Mouse (Mus musculus) stomach, embryonic 16.5 days (tissue): ENCODE results near the gene Sbds. TPM values are rescaled to one million over a fixed set of nuclear protein-coding genes. Genes with fewer than 3 reads are reported as not detected.

Experiments
- ATAC-seq: fragments of 200-750 bp; cut with Nextera tagmentation; 2 replicates; pipeline ENCODE4 v1.8.0; 2017; ENCODE audit warnings: moderate number of reproducible peaks, moderate TSS enrichment; ENCODE audit not compliant: insufficient read depth, low FRiP score
- H3K27ac ChIP-seq: fragments of 300-500 bp; sonication (generic); 2 replicates; pipeline ENCODE4 v1.5.1; 2014; ENCODE audit warnings: low read length
- H3K27me3 ChIP-seq: fragments of 300-500 bp; sonication (generic); 2 replicates; pipeline ENCODE4 v1.6.1; 2014; ENCODE audit warnings: low read length, control low read depth, mixed read lengths; ENCODE audit not compliant: control insufficient read depth, insufficient read depth
- H3K36me3 ChIP-seq: fragments of 300-500 bp; sonication (generic); 2 replicates; pipeline ENCODE4 v1.6.1; 2014; ENCODE audit warnings: low read length; ENCODE audit not compliant: control insufficient read depth, insufficient read depth
- H3K4me1 ChIP-seq: fragments of 300-500 bp; sonication (generic); 2 replicates; pipeline ENCODE4 v1.6.1; 2014; ENCODE audit warnings: low read length, control low read depth, mixed read lengths; ENCODE audit not compliant: control insufficient read depth, insufficient read depth
- H3K4me2 ChIP-seq: fragments of 300-500 bp; sonication (generic); 2 replicates; pipeline ENCODE4 v1.6.1; 2014; ENCODE audit warnings: low read depth, low read length, mixed read lengths
- H3K4me3 ChIP-seq: fragments of 300-500 bp; sonication (generic); replicated peaks from 2 replicates; pipeline ENCODE4 v1.5.1; 2014; ENCODE audit warnings: mild to moderate bottlenecking, low read length
- H3K9ac ChIP-seq: fragments of 300-500 bp; sonication (generic); 2 replicates; pipeline ENCODE4 v1.6.1; 2014; ENCODE audit warnings: low read length
- H3K9me3 ChIP-seq: fragments of 300-500 bp; sonication (generic); replicated peaks from 2 replicates; pipeline ENCODE4 v1.6.1; 2016; ENCODE audit warnings: low read length, control low read depth; ENCODE audit not compliant: control insufficient read depth
- WGBS: fragments of 180-500 bp; shearing (Covaris S2); extraction: QIAGEN DNeasy Blood & Tissue Kit; methylation state at CpG from one replicate; pipeline ENCODE4 v1.1.7; 2014; 5-methylcytosine and 5-hydroxymethylcytosine counted together
- polyA plus RNA-seq: library from polyadenylated mRNA; unstranded; fragments of >200 nt; fragmentation: Nextera tagmentation; extraction: Ambion mirVana; gene quantifications from 2 replicates; pipeline ENCODE4 v1.2.1, GENCODE M21; 2015

Gene Sbds
- polyA plus RNA-seq, 1 experiment from 2014 or later, result 70.3 TPM

DNA sequence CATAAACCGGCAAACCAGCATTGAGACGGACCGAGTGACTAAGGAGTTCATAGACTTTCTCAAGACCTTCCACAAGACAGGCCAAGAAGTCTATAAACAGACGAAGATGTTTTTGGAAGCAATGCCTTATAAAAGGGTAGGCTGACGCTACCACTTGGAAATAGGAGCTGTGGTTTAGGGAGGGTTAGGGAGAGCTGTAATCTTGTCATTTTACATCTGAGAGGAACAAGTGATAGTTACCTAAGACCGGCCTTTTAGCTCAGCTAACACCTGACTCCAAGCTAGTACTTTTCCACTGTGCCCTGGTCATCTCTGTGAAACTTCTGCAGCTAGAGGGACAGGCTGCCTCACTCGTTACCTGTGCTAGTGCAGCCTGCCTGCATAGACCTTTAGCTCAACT lies 57.3 kb downstream of the Sbds start:
- 91% methylated on average over 7 of the region's 7 CpGs for WGBS
- ATAC-seq, result no peak
- no peak overlapping the region for H3K9ac ChIP-seq
- H3K36me3 ChIP-seq, result peaks cover 19% of the 10 kb centered on the region
- H3K4me2 ChIP-seq, result no peak overlapping the region
- H3K27ac ChIP-seq, result no peak overlapping the region
- no peak overlapping the region for H3K4me3 ChIP-seq
- H3K9me3 ChIP-seq, result no peaks in the 10 kb centered on the region
- no peaks in the 10 kb centered on the region for H3K4me1 ChIP-seq
- H3K27me3 ChIP-seq, result no peaks in the 10 kb centered on the region

DNA sequence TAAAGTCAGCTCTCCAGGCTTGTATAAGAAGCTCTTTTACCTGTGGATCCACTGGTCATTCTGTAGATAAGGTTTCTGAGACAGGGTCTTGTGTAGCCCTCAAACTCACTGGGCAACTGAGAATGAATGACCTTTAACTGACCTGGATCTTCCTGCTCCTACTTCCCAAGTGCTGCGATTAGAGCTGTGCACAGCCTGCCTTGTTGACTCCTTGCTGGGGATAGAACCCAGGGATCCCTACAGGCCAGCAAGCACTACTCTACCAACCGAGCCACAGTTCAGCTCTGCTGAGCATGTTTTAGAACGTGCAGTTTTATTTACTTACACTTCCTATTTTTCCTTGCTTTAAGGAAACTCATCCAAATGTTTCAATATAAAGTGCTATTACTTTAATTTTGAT lies 57.9 kb downstream of the Sbds start:
- Histone ChIP-seq H3K4me3 (no peak overlapping the region), H3K9ac (no peak overlapping the region), H3K4me2 (no peak overlapping the region), H3K4me1 (no peaks in the 10 kb centered on the region), H3K27me3 (no peaks in the 10 kb centered on the region), H3K9me3 (no peaks in the 10 kb centered on the region), H3K36me3 (peaks cover 19% of the 10 kb centered on the region), H3K27ac (no peak overlapping the region)
- 80% methylated on average over 3 of the region's 3 CpGs for WGBS
- no peak for ATAC-seq

- Histone ChIP-seq H3K9me3 (no peaks in the 10 kb centered on the region), H3K27me3 (no peaks in the 10 kb centered on the region), H3K4me3 (no peak overlapping the region), H3K36me3 (peaks cover 18% of the 10 kb centered on the region), H3K27ac (no peak overlapping the region), H3K4me1 (peaks cover 5% of the 10 kb centered on the region; the same call in 1 of the 2 replicates), H3K9ac (no peak overlapping the region), H3K4me2 (no peak overlapping the region)
- 87% methylated on average over 1 of the region's 1 CpGs for WGBS
- ATAC-seq, result no peak
Measured at GRCm38 (mm10) chr5:130196307-130196706, 59.0 kb downstream of the Sbds start.

Other genes with a start within 250 kb of the Sbds start
- 46.5 and 47.8 TPM in 2 replicates for gene Asl, start 226.3 kb downstream of the Sbds start, polyA plus RNA-seq
- gene Crcp, start 226.2 kb downstream of the Sbds start, polyA plus RNA-seq, result 32.1 and 33.1 TPM in 2 replicates
- gene Tpst1, start 182.2 kb downstream of the Sbds start, polyA plus RNA-seq, result 68.7 and 76.4 TPM in 2 replicates
- gene Kctd7, start 110.7 kb downstream of the Sbds start, polyA plus RNA-seq, result 5.5 and 5.7 TPM in 2 replicates
- 34.5 and 38.8 TPM in 2 replicates for gene Rabgef1, start 83.7 kb downstream of the Sbds start, polyA plus RNA-seq
- 31.8 and 36.6 TPM in 2 replicates for gene Tmem248, start 38.4 kb downstream of the Sbds start, polyA plus RNA-seq
- gene Tyw1, start 89 bp upstream of the Sbds start, polyA plus RNA-seq, result 21.6 and 25.2 TPM in 2 replicates
- gene Caln1, start 113.9 kb upstream of the Sbds start, polyA plus RNA-seq, result 0.23 and 0.36 TPM in 2 replicates
- gene A330070K13Rik, start 129.1 kb upstream of the Sbds start, polyA plus RNA-seq, result not detected in 2 replicates